Comparison of ENCODE assay signal across 8 mouse cellular contexts in genomic region chr17:35896781-35897643, GRCm38 (mm10). TPM values are rescaled to one million over a fixed set of nuclear protein-coding genes. Genes with fewer than 3 reads are reported as not detected.
DNase-seq lines count a peak whose midpoint lies in the region; ATAC-seq and TF ChIP-seq lines count a peak whose summit lies in the region.

TSS of gene 2310061I04Rik (minus strand) at chr17:35897431.

- H3K4me1 ChIP-seq in brown adipose tissue, adult 24 weeks (ENCODE audit: control insufficient read depth, insufficient read depth, insufficient read length, low read length), result no peaks in the 10 kb centered on the region
- H3K4me1 ChIP-seq in heart, embryonic 13.5 days, result peaks cover 21% of the 10 kb centered on the region
- H3K4me1 ChIP-seq in kidney, postnatal 0 days (replicated peaks; ENCODE audit: insufficient read depth, low read length), result peaks cover 4% of the 10 kb centered on the region; the same call in 1 of the 2 replicates
- peaks cover 24% of the 10 kb centered on the region for H3K4me1 ChIP-seq in liver, embryonic 11.5 days (replicated peaks; ENCODE audit: control insufficient read depth, insufficient read depth, low read length)

- H3K27ac ChIP-seq in brown adipose tissue, adult 24 weeks (replicated peaks; ENCODE audit: low read depth, low read length), result peak within 1 kb of the TSS; percentile 76
- peak within 1 kb of the TSS; percentile 86 for H3K27ac ChIP-seq in heart, embryonic 13.5 days (replicated peaks)
- peak within 1 kb of the TSS; percentile 85 for H3K27ac ChIP-seq in kidney, postnatal 0 days
- peak within 1 kb of the TSS; percentile 86 for H3K27ac ChIP-seq in liver, embryonic 11.5 days (ENCODE audit: low read depth, low read length)

- 1% methylated on average over 81 of the region's 86 CpGs for WGBS in heart, embryonic 13.5 days
- WGBS in kidney, postnatal 0 days, result 2% methylated on average over 70 of the region's 86 CpGs
- under 1% methylated on average over 76 of the region's 86 CpGs for WGBS in liver, embryonic 11.5 days

- H3K9ac ChIP-seq in heart, embryonic 13.5 days, result peak within 1 kb of the TSS; percentile 92
- peak within 1 kb of the TSS; percentile 87 for H3K9ac ChIP-seq in kidney, postnatal 0 days (ENCODE audit: low read depth, low read length)
- H3K9ac ChIP-seq in liver, embryonic 11.5 days (ENCODE audit: low read depth, low read length), result peak within 1 kb of the TSS; percentile 86

- TF ChIP-seq POLR2A in myocyte (IDR thresholded peaks at IDR 0.05; ENCODE audit: insufficient read length, low read depth), result peak; percentile 56

- H3K4me2 ChIP-seq in heart, embryonic 13.5 days, result peak within 1 kb of the TSS; percentile 97
- H3K4me2 ChIP-seq in kidney, postnatal 0 days (ENCODE audit: low read length), result peak within 1 kb of the TSS; percentile 91
- peak within 1 kb of the TSS; percentile 69 for H3K4me2 ChIP-seq in liver, embryonic 11.5 days
- H3K4me2 ChIP-seq in myocyte (ENCODE audit: low read depth), result peak within 1 kb of the TSS; percentile 83

- no peaks in the 10 kb centered on the region for H3K9me3 ChIP-seq in heart, embryonic 13.5 days
- no peaks in the 10 kb centered on the region for H3K9me3 ChIP-seq in kidney, postnatal 0 days (replicated peaks; ENCODE audit: low read length)
- no peaks in the 10 kb centered on the region for H3K9me3 ChIP-seq in liver, embryonic 11.5 days (ENCODE audit: control insufficient read depth, low read length)

- H3K79me2 ChIP-seq in myocyte (ENCODE audit: control insufficient read depth, insufficient read depth), result peaks cover 5% of the 10 kb centered on the region

- TF ChIP-seq CTCF in kidney, postnatal 0 days (IDR thresholded peaks at IDR 0.05; ENCODE audit: low read depth), result no peak

- no peaks in the 10 kb centered on the region for H3K27me3 ChIP-seq in heart, embryonic 13.5 days (replicated peaks)
- no peaks in the 10 kb centered on the region for H3K27me3 ChIP-seq in kidney, postnatal 0 days (ENCODE audit: insufficient read depth, low read length)
- no peaks in the 10 kb centered on the region for H3K27me3 ChIP-seq in liver, embryonic 11.5 days (replicated peaks; ENCODE audit: control insufficient read depth, insufficient read depth, low read length)
- no peaks in the 10 kb centered on the region for H3K27me3 ChIP-seq in myocyte (ENCODE audit: control insufficient read depth, insufficient read depth, insufficient read length)

- peak within 1 kb of the TSS; percentile 94 for H3K4me3 ChIP-seq in brown adipose tissue, adult 24 weeks (ENCODE audit: insufficient read depth, low read depth, low read length)
- peak within 1 kb of the TSS; percentile 76 for H3K4me3 ChIP-seq in heart, embryonic 13.5 days
- peak within 1 kb of the TSS; percentile 88 for H3K4me3 ChIP-seq in kidney, postnatal 0 days (replicated peaks; ENCODE audit: low read depth, low read length)
- peak within 1 kb of the TSS; percentile 73 for H3K4me3 ChIP-seq in liver, embryonic 11.5 days (ENCODE audit: low read depth, low read length)
- H3K4me3 ChIP-seq in myocyte, result peak within 1 kb of the TSS; percentile 30

- H3K36me3 ChIP-seq in heart, embryonic 13.5 days, result peaks cover 75% of the 10 kb centered on the region
- peaks cover 16% of the 10 kb centered on the region; the same call in 1 of the 2 replicates for H3K36me3 ChIP-seq in kidney, postnatal 0 days (ENCODE audit: insufficient read depth, low read length)
- H3K36me3 ChIP-seq in liver, embryonic 11.5 days (ENCODE audit: control insufficient read depth, insufficient read depth, low read length), result peaks cover 32% of the 10 kb centered on the region
- H3K36me3 ChIP-seq in myocyte (ENCODE audit: control insufficient read depth, insufficient read depth), result peaks cover 7% of the 10 kb centered on the region

- peak; percentile 75 for DNase-seq in fibroblast of lung, adult 2 months (ENCODE audit: low read depth)
- peak; percentile 95 for DNase-seq in kidney, postnatal 0 days (ENCODE audit: low spot score)
- DNase-seq in liver, embryonic 11.5 days (ENCODE audit: low spot score), result peak; percentile 90
- peak; percentile 90 to 97 for DNase-seq in spleen, postnatal 4 days (ENCODE audit: low spot score in 2 of 2)

- H3ac ChIP-seq in myocyte (ENCODE audit: control insufficient read depth, insufficient read length), result peak within 1 kb of the TSS; percentile 76

- ATAC-seq in CD4-positive, CD25-positive, alpha-beta regulatory T cell, adult 4 months, result peak; percentile 84
- ATAC-seq in heart, embryonic 13.5 days (ENCODE audit: extremely low read depth, insufficient number of reproducible peaks, low FRiP score, low TSS enrichment), result peak; percentile 88
- ATAC-seq in kidney, postnatal 0 days (replicated peaks; ENCODE audit: low FRiP score, low read depth), result peak; percentile 91
- peak; percentile 89 for ATAC-seq in liver, embryonic 11.5 days (replicated peaks; ENCODE audit: low FRiP score)

TF ChIP-seq in myocyte, 11 proteins besides CTCF, POLR2A, EP300 and RAD21:
- TF ChIP-seq SRF (IDR thresholded peaks at IDR 0.05; ENCODE audit: control insufficient read depth, insufficient read length, low read depth) (no peak), POLR2AphosphoS2 (IDR thresholded peaks at IDR 0.05; ENCODE audit: insufficient read length, low read depth) (peak; percentile 88)

RNA-seq across cellular contexts. Expression of gene 2310061I04Rik, which starts in this region (rescaled TPM):
- polyA plus RNA-seq in CD4-positive, CD25-positive, alpha-beta regulatory T cell, adult 4 months (2017; shearing (Covaris generic)), result 10 to 100 TPM; 12.6 to 15.3 TPM
- 125 and 142 TPM in 2 replicates for polyA plus RNA-seq in brown adipose tissue, adult 24 weeks (2012; ENCODE audit: insufficient read depth, insufficient read length, missing spikeins)
- polyA plus RNA-seq in heart, embryonic 13.5 days (2015; fragmentation: Nextera tagmentation; extraction: Ambion mirVana), result 25.2 and 31.3 TPM in 2 replicates
- 36.6 and 39.1 TPM in 2 replicates for polyA plus RNA-seq in kidney, postnatal 0 days (2015; fragmentation: Nextera tagmentation; extraction: Ambion mirVana)
- 33.7 and 34.0 TPM in 2 replicates for polyA plus RNA-seq in liver, embryonic 11.5 days (2014; fragmentation: Nextera tagmentation; extraction: Ambion mirVana)
- polyA plus RNA-seq in myocyte (2012; fragmentation: generic; extraction: Trizol), result 33.7 TPM

Comparison
In these comparisons a context has a peak if more than half of its experiments do, and no peak if none do; other contexts are left out.
1. Peak in every context shown above with its lines: DNase-seq, ATAC-seq, H3K4me3 ChIP-seq and H3K27ac ChIP-seq.
2. H3K4me3 ChIP-seq: peak in every context shown above with its lines; median percentile 94 in brown adipose tissue, adult 24 weeks; 88 in kidney, postnatal 0 days; 76 in heart, embryonic 13.5 days; 73 in liver, embryonic 11.5 days; 30 in myocyte.